Mouse (Mus musculus) retina, postnatal 7 days (tissue): ENCODE measurements around the gene Cap2.

Experiments used
- DNase-seq: peaks from one replicate; pipeline ENCODE4 v3.0.0-alpha.2; 2012; ENCODE audit warnings: low read depth, low spot score

Cap2 gene

GRCm38 (mm10) chr13:46690559-46691241 lies 189.1 kb downstream of the Cap2 start:
- DNase-seq: no peak

DNA sequence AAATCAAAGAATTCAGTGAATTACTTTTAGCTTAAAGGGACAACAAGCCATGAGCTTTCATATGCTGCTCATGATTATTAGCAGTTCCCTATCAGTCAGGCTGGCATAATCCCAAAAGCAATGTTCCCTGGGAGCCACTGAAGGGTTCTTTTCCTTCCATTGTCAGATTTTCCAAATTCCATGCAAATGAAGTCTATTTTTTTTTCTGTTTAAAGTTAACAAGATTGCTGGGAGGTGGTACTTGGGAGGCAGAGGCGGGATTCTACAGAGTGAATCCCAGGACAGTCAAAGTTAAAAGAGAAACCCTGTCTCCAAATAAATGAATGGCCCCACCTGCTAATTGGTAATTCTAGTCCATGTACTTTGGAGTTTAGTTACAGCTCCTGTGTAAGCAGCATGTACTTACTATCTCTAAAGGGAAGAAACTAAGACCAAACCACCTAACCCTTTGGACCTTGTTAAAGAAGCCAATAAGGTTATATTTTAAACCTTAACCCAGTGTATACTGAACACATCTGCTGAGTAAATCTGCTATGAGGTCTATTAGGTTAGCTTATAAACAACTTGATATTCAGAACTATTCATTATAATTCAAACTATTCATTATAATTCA lies 193.8 kb downstream of the Cap2 start:
- DNase-seq: no peak

GRCm38 (mm10) chr13:46695932-46696331 lies 194.3 kb downstream of the Cap2 start:
- DNase-seq: no peak

- DNase-seq: no peak
These were observed 195.1 kb downstream of the Cap2 start for GRCm38 (mm10) chr13:46696788-46697187.

GRCm38 (mm10) chr13:46699372-46699771 lies 197.7 kb downstream of the Cap2 start:
- no peak for DNase-seq
